Mouse (Mus musculus) midbrain, embryonic 13.5 days (tissue): ENCODE measurements around the gene Tubb2a. TPM values are rescaled to one million over a fixed set of nuclear protein-coding genes. Genes with fewer than 3 reads are reported as not detected.
"Not testable (repeated sequence)": the region's sequence is repeated elsewhere in the genome, so short reads cannot be mapped to it uniquely, and the experiment has no call there.

Source experiments
- ATAC-seq: fragments of 200-750 bp; cut with Nextera tagmentation; 2 replicates; pipeline ENCODE4 v1.8.0; 2017; ENCODE audit warnings: mild to moderate bottlenecking, moderate TSS enrichment, moderate library complexity
- H3K27ac ChIP-seq: fragments of 300-500 bp; sonication (generic); 2 replicates; pipeline ENCODE4 v1.5.1; 2015; ENCODE audit warnings: inconsistent platforms, mild to moderate bottlenecking, moderate library complexity
- H3K27me3 ChIP-seq: fragments of 300-500 bp; sonication (generic); 2 replicates; pipeline ENCODE4 v1.6.1; 2015; ENCODE audit warnings: mild to moderate bottlenecking, inconsistent platforms
- H3K36me3 ChIP-seq: fragments of 300-500 bp; sonication (generic); 2 replicates; pipeline ENCODE4 v1.6.1; 2015; ENCODE audit warnings: mild to moderate bottlenecking, inconsistent platforms
- H3K4me1 ChIP-seq: fragments of 300-500 bp; sonication (generic); replicated peaks from 2 replicates; pipeline ENCODE4 v1.6.1; 2015; ENCODE audit warnings: inconsistent platforms
- H3K4me2 ChIP-seq: fragments of 300-500 bp; sonication (generic); replicated peaks from 2 replicates; pipeline ENCODE4 v1.6.1; 2015; ENCODE audit warnings: moderate library complexity, mild to moderate bottlenecking, inconsistent platforms
- H3K4me3 ChIP-seq: fragments of 300-500 bp; sonication (generic); replicated peaks from 2 replicates; pipeline ENCODE4 v1.5.1; 2015; ENCODE audit warnings: mild to moderate bottlenecking, inconsistent platforms
- H3K9ac ChIP-seq: fragments of 300-500 bp; sonication (generic); replicated peaks from 2 replicates; pipeline ENCODE4 v1.6.1; 2015; ENCODE audit warnings: mild to moderate bottlenecking, inconsistent platforms
- H3K9me3 ChIP-seq: fragments of 300-500 bp; sonication (generic); 2 replicates; pipeline ENCODE4 v1.6.1; 2016; ENCODE audit warnings: mild to moderate bottlenecking, inconsistent platforms
- WGBS: fragments of 180-500 bp; shearing (Covaris S2); methylation state at CpG from one replicate; pipeline ENCODE4 v1.1.7; 2015; 5-methylcytosine and 5-hydroxymethylcytosine counted together
- polyA plus RNA-seq: library from polyadenylated mRNA; unstranded; fragments of >200 nt; fragmentation: Nextera tagmentation; extraction: Ambion mirVana; gene quantifications from 2 replicates; pipeline ENCODE4 v1.2.1, GENCODE M21; 2015

Tubb2a gene
- polyA plus RNA-seq, 1 experiment from 2014 or later: 1,655 TPM

DNA sequence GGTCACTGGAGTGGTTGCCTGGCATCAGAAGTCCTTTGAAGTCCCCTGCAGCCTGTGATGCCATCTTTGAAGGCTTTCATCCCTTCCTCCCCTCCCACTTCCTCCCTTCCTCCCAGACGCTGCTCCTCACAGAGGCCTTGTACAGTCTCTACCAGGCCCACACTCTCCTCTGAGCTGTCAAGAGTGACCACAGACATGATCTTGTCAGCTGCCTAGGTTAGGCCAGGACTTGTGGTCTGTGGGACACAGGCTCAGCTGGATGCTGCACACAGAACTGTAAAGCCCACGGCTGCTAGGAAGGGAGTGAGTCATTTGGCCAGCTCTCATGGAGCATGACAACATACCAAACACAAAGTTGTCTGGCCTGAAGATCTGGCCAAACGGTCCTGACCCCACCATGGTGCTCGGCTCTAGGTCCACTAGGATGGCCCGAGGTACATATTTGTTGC lies 10.4 kb upstream of the Tubb2a start:
- WGBS: 39% methylated on average over 5 of the region's 5 CpGs
- ATAC-seq: peak; percentile 60
- H3K4me3 ChIP-seq, H3K9ac ChIP-seq, H3K27me3 ChIP-seq, H3K36me3 ChIP-seq, H3K9me3 ChIP-seq: not testable (repeated sequence)
- Histone ChIP-seq H3K4me1 (peaks cover 31% of the 10 kb centered on the region), H3K4me2 (peak overlapping the region; percentile 38), H3K27ac (peak overlapping the region; percentile 92)

DNA sequence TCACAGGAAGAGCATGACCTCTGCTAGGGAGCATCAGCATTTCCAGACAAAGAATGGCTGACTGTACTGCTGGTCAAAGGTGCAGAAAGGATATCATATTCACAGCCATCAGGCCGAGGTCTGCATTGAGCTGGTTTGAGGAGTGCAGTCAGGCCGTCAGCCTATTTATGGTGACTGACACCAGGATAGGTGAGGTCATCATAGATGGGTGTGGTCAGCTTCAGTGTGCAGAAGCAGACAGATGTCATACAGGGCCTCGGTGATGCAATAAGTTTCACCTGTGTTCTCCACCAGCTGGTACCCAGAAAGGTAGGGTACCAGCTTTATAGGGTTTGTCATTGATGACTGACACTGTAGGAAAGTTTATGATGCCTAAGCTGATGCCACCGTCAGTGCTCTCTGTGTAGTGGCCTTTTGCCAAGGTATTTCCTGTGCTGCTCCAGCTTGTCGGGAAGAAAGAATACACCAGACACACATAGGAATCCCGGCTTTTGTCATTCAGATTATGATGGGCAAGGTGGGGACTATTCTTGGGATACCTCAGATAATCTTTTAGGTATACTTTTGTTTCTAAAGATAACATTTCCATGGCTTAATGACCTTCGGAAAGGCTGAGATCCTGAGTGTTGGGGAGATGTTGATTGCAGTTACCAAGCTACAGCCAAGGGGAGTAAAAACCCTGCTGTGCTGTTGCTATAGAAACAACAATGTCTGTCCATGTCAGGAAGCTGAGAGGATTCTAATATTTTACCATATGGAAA lies 9.4 kb upstream of the Tubb2a start:
- peak overlapping the region; percentile 92 for H3K27ac ChIP-seq
- 51% methylated on average over 7 of the region's 7 CpGs for WGBS
- H3K9me3 ChIP-seq: no peaks in the 10 kb centered on the region
- peak; percentile 37 for ATAC-seq
- no peak overlapping the region for H3K4me2 ChIP-seq
- 0 out of 2 replicates have a peak overlapping the region, but pooled peaks have one; percentile 0 for H3K9ac ChIP-seq
- H3K4me3 ChIP-seq: no peak overlapping the region
- peaks cover 31% of the 10 kb centered on the region for H3K4me1 ChIP-seq
- H3K36me3 ChIP-seq: no peaks in the 10 kb centered on the region
- H3K27me3 ChIP-seq: no peaks in the 10 kb centered on the region

DNA sequence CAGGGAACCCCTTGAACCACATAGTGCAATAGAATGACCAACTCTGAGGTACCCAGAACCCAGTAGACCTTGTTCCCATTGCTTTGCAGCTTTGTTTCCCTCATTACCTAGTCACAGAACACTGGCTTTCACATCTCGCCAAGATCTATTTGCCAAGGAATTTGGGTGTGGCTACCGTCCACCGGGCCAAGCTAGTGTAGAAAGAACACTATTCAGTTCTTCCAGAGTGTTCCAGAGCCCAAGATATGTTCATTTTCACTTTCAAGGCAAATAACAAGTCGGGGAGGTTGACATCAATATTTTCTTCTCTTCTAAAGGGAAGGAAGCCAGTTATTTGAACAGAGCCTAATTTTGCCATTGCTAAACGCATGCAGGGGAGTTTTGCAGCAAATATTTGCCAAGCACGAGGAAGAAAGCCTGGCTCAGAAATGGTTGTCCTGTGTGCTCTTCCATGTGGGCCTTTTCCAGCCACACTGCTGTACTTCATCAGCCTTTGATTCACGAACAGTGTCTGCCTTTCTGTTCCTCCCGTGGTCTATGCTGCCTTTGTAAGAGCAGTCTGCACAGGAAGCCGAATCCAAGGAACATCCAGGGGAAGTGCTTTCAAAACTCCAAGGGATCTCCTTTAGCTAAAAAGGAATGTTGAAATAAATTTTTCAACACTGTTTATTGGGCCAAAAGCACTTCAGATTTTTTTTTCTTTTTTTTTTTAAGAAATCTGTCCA lies 6.4 kb upstream of the Tubb2a start:
- no peak overlapping the region for H3K4me2 ChIP-seq
- H3K4me3 ChIP-seq: no peak overlapping the region
- no peaks in the 10 kb centered on the region for H3K9me3 ChIP-seq
- peaks cover 26% of the 10 kb centered on the region for H3K4me1 ChIP-seq
- no peak for ATAC-seq
- no peak overlapping the region for H3K9ac ChIP-seq
- WGBS: 77% methylated on average over 9 of the region's 9 CpGs
- no peak overlapping the region for H3K27ac ChIP-seq
- no peaks in the 10 kb centered on the region for H3K27me3 ChIP-seq
- no peaks in the 10 kb centered on the region for H3K36me3 ChIP-seq

DNA sequence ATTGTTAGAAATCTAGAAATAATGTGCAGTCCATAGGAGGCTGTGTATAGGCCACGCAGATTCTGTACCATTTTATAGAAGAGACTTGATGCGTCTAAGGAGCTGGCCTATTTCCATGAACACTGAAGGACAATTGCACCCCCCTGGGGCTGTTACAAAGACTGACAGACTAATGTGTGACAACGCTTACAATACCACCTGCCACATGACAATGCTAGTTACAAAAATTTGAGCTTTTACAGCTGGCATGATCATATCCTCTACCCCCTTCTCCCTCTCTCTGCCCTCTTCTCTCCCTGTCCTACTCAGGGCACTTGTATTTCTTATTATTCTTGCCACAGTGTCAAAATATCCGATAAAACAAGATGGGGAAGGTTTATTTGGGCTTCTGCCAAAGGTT lies 4.1 kb upstream of the Tubb2a start:
- no peak overlapping the region for H3K4me2 ChIP-seq
- no peaks in the 10 kb centered on the region for H3K36me3 ChIP-seq
- H3K9ac ChIP-seq: no peak overlapping the region
- no peak overlapping the region for H3K4me3 ChIP-seq
- no peaks in the 10 kb centered on the region for H3K9me3 ChIP-seq
- no peak overlapping the region for H3K27ac ChIP-seq
- no peak for ATAC-seq
- no peaks in the 10 kb centered on the region for H3K27me3 ChIP-seq
- WGBS: 62% methylated on average over 4 of the region's 4 CpGs
- H3K4me1 ChIP-seq: peaks cover 12% of the 10 kb centered on the region

DNA sequence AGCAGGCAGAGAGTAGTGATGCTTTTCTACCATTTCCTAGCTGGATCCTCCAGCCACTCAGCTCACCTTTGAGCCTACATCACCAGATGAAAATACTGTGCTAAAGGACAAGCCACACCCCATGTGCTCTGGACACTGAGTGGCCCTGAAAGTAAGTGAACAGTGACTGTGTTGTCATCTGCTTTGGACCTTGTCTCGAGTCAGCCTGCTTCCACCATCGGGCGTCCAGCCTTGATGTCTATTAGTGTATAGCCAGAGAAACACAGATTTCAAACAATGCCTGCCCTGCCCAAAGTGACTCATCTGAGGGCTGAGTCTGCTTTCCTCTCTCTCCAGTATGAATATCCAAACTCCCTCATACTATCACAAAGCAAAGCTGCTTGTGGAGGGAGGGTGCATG lies 2.0 kb upstream of the Tubb2a start:
- H3K27me3 ChIP-seq: no peaks in the 10 kb centered on the region
- peaks cover 10% of the 10 kb centered on the region for H3K36me3 ChIP-seq
- H3K9ac ChIP-seq: no peak overlapping the region
- peaks cover 27% of the 10 kb centered on the region for H3K4me1 ChIP-seq
- no peaks in the 10 kb centered on the region for H3K9me3 ChIP-seq
- WGBS: 84% methylated on average over 3 of the region's 3 CpGs
- no peak for ATAC-seq
- no peak overlapping the region for H3K27ac ChIP-seq
- H3K4me2 ChIP-seq: no peak overlapping the region
- no peak overlapping the region for H3K4me3 ChIP-seq

DNA sequence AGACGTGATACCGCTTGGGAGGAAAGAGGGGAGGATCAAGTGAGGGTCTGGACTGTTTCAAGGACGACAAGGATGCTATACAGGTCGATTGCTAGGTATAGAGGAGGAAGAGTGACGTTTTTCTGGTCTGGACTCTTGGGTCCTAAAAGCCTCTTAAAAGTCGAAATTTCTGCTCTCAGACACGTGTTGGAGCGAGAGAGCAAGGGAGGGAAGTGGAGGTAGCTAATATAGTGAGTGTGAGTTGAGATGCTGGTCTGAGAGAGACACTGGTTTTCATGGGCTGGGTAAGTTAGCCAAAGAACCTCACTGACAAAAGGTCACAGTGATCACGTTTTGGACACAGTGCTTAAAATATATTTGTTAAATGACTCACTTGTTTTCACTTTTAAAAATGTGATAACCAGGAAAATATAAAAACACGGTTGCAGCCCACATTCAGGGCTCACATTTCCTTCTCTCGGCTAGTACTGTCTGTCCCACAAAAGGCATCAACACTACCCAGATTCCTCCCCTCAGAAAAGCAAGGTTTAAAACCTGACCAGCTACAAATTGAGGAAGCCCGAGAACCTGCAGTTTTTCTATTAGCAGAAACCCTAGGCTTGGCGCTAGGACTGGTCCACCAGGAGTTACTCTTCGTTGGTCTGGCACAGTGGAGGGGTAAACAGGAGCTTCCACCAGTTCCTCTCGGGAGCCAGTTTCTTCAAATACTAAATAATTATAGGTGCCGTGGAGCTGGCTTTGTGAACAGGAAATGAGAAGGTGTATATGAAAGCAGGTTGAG lies 883 bp upstream of the Tubb2a start:
- H3K9ac ChIP-seq: peak overlapping the region; percentile 95; the same call in 1 of the 2 replicates
- peaks cover 15% of the 10 kb centered on the region for H3K36me3 ChIP-seq
- peaks cover 32% of the 10 kb centered on the region for H3K4me1 ChIP-seq
- WGBS: 46% methylated on average over 16 of the region's 16 CpGs
- peak; percentile 24; the same call in 1 of the 2 replicates for ATAC-seq
- H3K27ac ChIP-seq: peak overlapping the region; percentile 95
- H3K4me2 ChIP-seq: peak overlapping the region; percentile 65
- peak overlapping the region; percentile 93 for H3K4me3 ChIP-seq
- no peaks in the 10 kb centered on the region for H3K9me3 ChIP-seq
- no peaks in the 10 kb centered on the region for H3K27me3 ChIP-seq

DNA sequence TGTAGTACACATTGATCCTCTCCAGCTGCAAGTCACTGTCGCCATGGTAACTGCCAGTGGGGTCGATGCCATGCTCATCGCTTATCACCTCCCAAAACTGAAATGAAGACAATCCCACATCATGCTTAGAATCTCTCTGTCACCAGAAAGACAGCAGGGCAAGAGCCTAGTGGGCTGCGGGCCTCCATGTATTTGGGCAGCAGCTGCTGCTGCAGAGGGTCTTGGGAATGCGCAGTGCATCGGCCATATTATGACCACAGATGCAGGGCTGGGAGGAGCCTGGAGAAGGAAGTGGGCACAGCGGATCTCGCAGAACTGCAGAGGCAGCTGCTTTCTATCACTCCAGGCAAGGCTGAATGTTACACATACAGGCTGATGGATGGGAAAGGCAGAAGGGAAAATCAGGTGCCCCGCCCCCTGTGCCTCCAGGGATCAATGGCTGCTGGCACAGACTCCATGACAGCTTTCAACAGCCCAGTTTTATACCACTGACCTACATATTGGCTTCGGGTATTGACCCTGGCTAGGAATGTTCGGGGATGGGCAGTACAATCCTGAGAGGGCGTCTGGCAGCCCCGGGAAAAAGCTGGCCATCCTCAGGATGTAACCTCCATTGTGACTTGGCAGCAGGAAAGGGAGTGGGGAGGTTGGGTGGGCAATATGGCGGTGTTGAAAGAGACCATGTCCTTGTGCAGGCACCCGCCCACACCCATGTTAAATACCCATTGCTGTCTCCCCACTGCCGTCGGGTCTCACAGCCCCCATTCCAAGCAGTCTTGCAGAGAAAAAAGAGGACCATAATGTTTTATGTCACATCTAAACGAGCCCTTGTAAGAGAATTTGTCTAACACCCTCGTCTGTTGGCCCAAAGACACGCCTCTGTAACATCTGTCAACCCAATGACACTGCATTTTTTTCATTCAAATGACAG lies 981 bp downstream of the Tubb2a start:
- Histone ChIP-seq H3K27me3 (no peaks in the 10 kb centered on the region), H3K4me1 (peaks cover 45% of the 10 kb centered on the region), H3K27ac (peak overlapping the region; percentile 95), H3K36me3 (peaks cover 19% of the 10 kb centered on the region), H3K4me2 (peak overlapping the region; percentile 65), H3K9me3 (no peaks in the 10 kb centered on the region), H3K9ac (peak overlapping the region; percentile 95), H3K4me3 (peak overlapping the region; percentile 93)
- WGBS: 29% methylated on average over 20 of the region's 20 CpGs
- ATAC-seq: peak; percentile 73

DNA sequence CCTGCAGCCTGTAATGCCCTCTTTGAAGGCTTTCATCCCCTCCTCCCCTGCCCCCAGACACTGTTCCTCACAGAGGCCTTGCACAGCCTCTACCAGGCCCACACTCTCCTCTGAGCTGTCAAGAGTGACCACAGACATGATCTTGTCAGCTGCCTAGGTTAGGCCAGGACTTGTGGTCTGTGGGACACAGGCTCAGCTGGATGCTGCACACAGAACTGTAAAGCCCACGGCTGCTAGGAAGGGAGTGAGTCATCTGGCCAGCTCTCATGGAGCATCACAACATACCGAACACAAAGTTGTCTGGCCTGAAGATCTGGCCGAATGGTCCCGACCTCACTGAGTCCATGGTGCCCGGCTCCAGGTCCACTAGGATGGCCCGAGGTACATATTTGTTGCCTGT lies 1.9 kb downstream of the Tubb2a start:
- not testable (repeated sequence) for H3K27me3 ChIP-seq, H3K9me3 ChIP-seq, ATAC-seq
- H3K4me1 ChIP-seq: peaks cover 50% of the 10 kb centered on the region
- H3K4me3 ChIP-seq: peak overlapping the region; percentile 93
- 57% methylated on average over 6 of the region's 6 CpGs for WGBS
- H3K36me3 ChIP-seq: peaks cover 19% of the 10 kb centered on the region
- peak overlapping the region; percentile 95 for H3K9ac ChIP-seq
- H3K27ac ChIP-seq: peak overlapping the region; percentile 95
- peak overlapping the region; percentile 65 for H3K4me2 ChIP-seq

DNA sequence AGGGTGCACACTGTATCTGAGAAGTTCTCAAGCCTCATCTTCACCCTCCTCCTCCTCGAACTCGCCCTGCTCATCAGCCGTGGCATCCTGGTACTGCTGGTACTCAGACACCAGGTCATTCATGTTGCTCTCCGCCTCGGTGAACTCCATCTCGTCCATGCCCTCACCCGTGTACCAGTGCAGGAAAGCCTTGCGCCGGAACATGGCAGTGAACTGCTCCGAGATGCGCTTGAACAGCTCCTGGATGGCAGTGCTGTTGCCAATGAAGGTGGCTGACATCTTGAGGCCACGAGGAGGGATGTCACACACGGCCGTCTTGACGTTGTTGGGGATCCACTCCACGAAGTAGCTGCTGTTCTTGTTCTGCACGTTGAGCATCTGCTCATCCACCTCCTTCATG lies 3.4 kb downstream of the Tubb2a start:
- Histone ChIP-seq H3K36me3 (peaks cover 19% of the 10 kb centered on the region), H3K4me1 (peaks cover 58% of the 10 kb centered on the region)
- not testable (repeated sequence) for H3K27me3 ChIP-seq, H3K4me2 ChIP-seq, H3K4me3 ChIP-seq, H3K27ac ChIP-seq, H3K9ac ChIP-seq, ATAC-seq, H3K9me3 ChIP-seq
- 95% methylated on average over 9 of the region's 17 CpGs for WGBS

DNA sequence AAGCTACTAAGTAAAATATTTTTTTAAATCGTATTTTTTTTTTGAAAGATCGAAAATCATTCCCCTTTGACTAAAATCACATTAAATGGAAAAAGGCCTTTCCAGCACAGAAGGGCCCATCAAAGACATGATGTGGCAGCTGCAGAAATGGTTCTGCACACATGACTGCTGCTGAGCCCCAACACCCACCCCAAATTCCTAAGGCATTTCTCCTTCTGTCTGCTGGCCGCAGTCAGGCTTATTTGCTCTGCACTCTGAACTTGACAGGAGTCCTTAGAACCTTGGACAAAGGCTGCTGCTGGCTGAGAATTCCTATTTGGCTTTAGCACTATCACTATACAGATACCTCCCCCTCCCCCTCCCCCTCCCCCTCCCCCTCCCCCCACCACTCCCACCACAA lies 5.0 kb downstream of the Tubb2a start:
- H3K27me3 ChIP-seq: no peaks in the 10 kb centered on the region
- no peak overlapping the region for H3K27ac ChIP-seq
- H3K9me3 ChIP-seq: no peaks in the 10 kb centered on the region
- H3K4me1 ChIP-seq: peaks cover 54% of the 10 kb centered on the region
- ATAC-seq: no peak
- WGBS: 41% methylated on average over 3 of the region's 3 CpGs
- H3K36me3 ChIP-seq: peaks cover 19% of the 10 kb centered on the region
- H3K9ac ChIP-seq: no peak overlapping the region
- H3K4me3 ChIP-seq: no peak overlapping the region
- no peak overlapping the region for H3K4me2 ChIP-seq

DNA sequence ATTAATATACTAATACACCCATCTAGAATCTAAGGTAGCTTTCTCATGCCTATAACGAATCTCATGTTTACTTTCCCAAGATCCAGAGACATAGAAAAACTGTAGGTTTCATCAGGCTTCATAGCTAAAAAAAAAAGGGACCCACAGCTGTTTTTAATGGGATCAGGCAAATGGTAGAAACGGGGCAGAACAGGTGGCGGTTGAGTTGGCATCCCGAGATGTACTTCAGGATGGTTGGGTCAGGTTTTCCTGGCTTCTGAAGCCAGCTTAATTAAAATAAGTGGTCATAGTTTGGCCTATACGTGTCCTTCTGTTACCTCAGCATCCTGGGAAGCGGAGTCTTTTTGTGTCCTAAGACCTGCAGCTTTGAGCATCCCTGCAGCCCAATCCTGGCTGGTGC lies 6.0 kb downstream of the Tubb2a start:
- H3K9ac ChIP-seq: no peak overlapping the region
- no peak overlapping the region for H3K4me2 ChIP-seq
- no peaks in the 10 kb centered on the region for H3K27me3 ChIP-seq
- peaks cover 50% of the 10 kb centered on the region for H3K4me1 ChIP-seq
- H3K9me3 ChIP-seq: no peaks in the 10 kb centered on the region
- no peak for ATAC-seq
- H3K36me3 ChIP-seq: peaks cover 19% of the 10 kb centered on the region
- H3K4me3 ChIP-seq: no peak overlapping the region
- no peak overlapping the region for H3K27ac ChIP-seq
- WGBS: 87% methylated on average over 6 of the region's 6 CpGs
